Mouse (Mus musculus) bone marrow, adult 2 months (tissue): ENCODE data around the gene Cacna2d3.

Experiments used
- CTCF ChIP-seq: fragments of 200-500 bp; IDR thresholded peaks from 2 replicates; pipeline ENCODE4 v1.5.1; 2011; ENCODE audit warnings: low read length, control low read depth; ENCODE audit not compliant: control insufficient read depth, insufficient read depth
- POLR2A ChIP-seq: fragments of 200-500 bp; IDR thresholded peaks from 2 replicates; pipeline ENCODE4 v1.6.1; 2011; ENCODE audit warnings: low read depth, mild to moderate bottlenecking, control low read depth, low read length, borderline replicate concordance; ENCODE audit not compliant: control insufficient read depth

DNA sequence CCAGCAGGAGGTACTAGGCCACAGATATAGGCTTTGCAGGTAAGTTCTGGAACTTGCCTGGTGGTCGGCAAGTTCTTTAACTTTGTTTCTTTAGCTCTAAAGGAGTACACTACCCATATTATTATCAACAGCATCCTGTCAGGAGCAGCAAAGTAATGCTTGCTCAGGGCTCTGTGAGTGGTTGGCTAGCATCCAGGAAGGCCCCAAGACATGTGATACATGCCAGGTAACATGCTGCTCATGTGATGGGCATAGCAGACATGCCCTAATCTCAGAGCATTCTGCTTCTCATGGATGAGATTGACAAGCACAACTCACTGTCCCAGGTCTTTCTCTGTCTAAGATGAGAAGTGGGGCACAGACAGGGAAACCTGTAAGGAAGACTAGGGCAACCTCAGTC is 442.8 kb downstream of the Cacna2d3 start:
- no peak for TF ChIP-seq POLR2A
- TF ChIP-seq CTCF: no peak
